Mouse (Mus musculus): ENCODE results near the gene Ank. TPM values are rescaled to one million over a fixed set of nuclear protein-coding genes. Genes with fewer than 3 reads are reported as not detected.

The Ank gene
- polyA plus RNA-seq, 1 experiment: 222 TPM

- WGBS: 65% methylated on average over 19 of the region's 19 CpGs
- H3K4me1 ChIP-seq (ENCODE audit: control insufficient read depth, insufficient read depth, low read length): peaks cover 27% of the 10 kb centered on the region
- TF ChIP-seq POLR2A (IDR thresholded peaks at IDR 0.05; ENCODE audit: borderline replicate concordance, insufficient read depth, low read length) (no peak), CTCF (IDR thresholded peaks at IDR 0.05; ENCODE audit: borderline replicate concordance, insufficient read depth, low read depth, low read length) (no peak)
- no peak overlapping the region for H3K4me3 ChIP-seq (replicated peaks; ENCODE audit: insufficient read depth, low read depth, low read length)
- no peaks in the 10 kb centered on the region for H3K27me3 ChIP-seq (ENCODE audit: control insufficient read depth, insufficient read depth, low read length)
- H3K27ac ChIP-seq (ENCODE audit: insufficient read depth, low read length): no peak overlapping the region
- no peak for DNase-seq
Measured at GRCm38 (mm10) chr15:27592620-27593320, 126.3 kb downstream of the Ank start.

- TF ChIP-seq POLR2A (IDR thresholded peaks at IDR 0.05; ENCODE audit: borderline replicate concordance, insufficient read depth, low read length): no peak
- peak; percentile 33; the same call in 1 of the 2 replicates for TF ChIP-seq CTCF (IDR thresholded peaks at IDR 0.05; ENCODE audit: borderline replicate concordance, insufficient read depth, low read depth, low read length)
- Histone ChIP-seq H3K4me3 (replicated peaks; ENCODE audit: insufficient read depth, low read depth, low read length) (no peak overlapping the region), H3K27ac (ENCODE audit: insufficient read depth, low read length) (no peak overlapping the region), H3K27me3 (ENCODE audit: control insufficient read depth, insufficient read depth, low read length) (no peaks in the 10 kb centered on the region), H3K4me1 (ENCODE audit: control insufficient read depth, insufficient read depth, low read length) (peaks cover 17% of the 10 kb centered on the region)
- 62% methylated on average over 13 of the region's 13 CpGs for WGBS
- DNase-seq: peak; percentile 58 to 60
Measured at GRCm38 (mm10) chr15:27593717-27594116, 127.2 kb downstream of the Ank start.

GRCm38 (mm10) chr15:27594973-27595372 is 128.5 kb downstream of the Ank start:
- Histone ChIP-seq H3K4me1 (ENCODE audit: control insufficient read depth, insufficient read depth, low read length) (peaks cover 14% of the 10 kb centered on the region), H3K27me3 (ENCODE audit: control insufficient read depth, insufficient read depth, low read length) (no peaks in the 10 kb centered on the region), H3K4me3 (replicated peaks; ENCODE audit: insufficient read depth, low read depth, low read length) (no peak overlapping the region), H3K27ac (ENCODE audit: insufficient read depth, low read length) (peak overlapping the region; percentile 92; the same call in 1 of the 2 replicates)
- WGBS: 61% methylated on average over 4 of the region's 4 CpGs
- no peak for TF ChIP-seq CTCF (IDR thresholded peaks at IDR 0.05; ENCODE audit: borderline replicate concordance, insufficient read depth, low read depth, low read length)
- no peak for TF ChIP-seq POLR2A (IDR thresholded peaks at IDR 0.05; ENCODE audit: borderline replicate concordance, insufficient read depth, low read length)
- DNase-seq: no peak

GRCm38 (mm10) chr15:27595560-27595959 is 129.1 kb downstream of the Ank start:
- no peak for TF ChIP-seq CTCF (IDR thresholded peaks at IDR 0.05; ENCODE audit: borderline replicate concordance, insufficient read depth, low read depth, low read length)
- no peak for TF ChIP-seq POLR2A (IDR thresholded peaks at IDR 0.05; ENCODE audit: borderline replicate concordance, insufficient read depth, low read length)
- WGBS: 8% methylated on average over 8 of the region's 8 CpGs
- DNase-seq: peak; percentile 52 to 64
- Histone ChIP-seq H3K4me3 (replicated peaks; ENCODE audit: insufficient read depth, low read depth, low read length) (no peak overlapping the region), H3K27ac (ENCODE audit: insufficient read depth, low read length) (peak overlapping the region; percentile 92), H3K4me1 (ENCODE audit: control insufficient read depth, insufficient read depth, low read length) (peaks cover 14% of the 10 kb centered on the region), H3K27me3 (ENCODE audit: control insufficient read depth, insufficient read depth, low read length) (no peaks in the 10 kb centered on the region)

- Histone ChIP-seq H3K4me1 (ENCODE audit: control insufficient read depth, insufficient read depth, low read length) (peaks cover 14% of the 10 kb centered on the region), H3K27me3 (ENCODE audit: control insufficient read depth, insufficient read depth, low read length) (no peaks in the 10 kb centered on the region), H3K27ac (ENCODE audit: insufficient read depth, low read length) (peak overlapping the region; percentile 33), H3K4me3 (replicated peaks; ENCODE audit: insufficient read depth, low read depth, low read length) (no peak overlapping the region)
- 33% methylated on average over 3 of the region's 3 CpGs for WGBS
- TF ChIP-seq CTCF (IDR thresholded peaks at IDR 0.05; ENCODE audit: borderline replicate concordance, insufficient read depth, low read depth, low read length): peak; percentile 14; the same call in 1 of the 2 replicates
- no peak for TF ChIP-seq POLR2A (IDR thresholded peaks at IDR 0.05; ENCODE audit: borderline replicate concordance, insufficient read depth, low read length)
- peak in 1 of 2 experiments; percentile 37 for DNase-seq
Measured at GRCm38 (mm10) chr15:27596463-27597140, 130.1 kb downstream of the Ank start.

- peaks cover 14% of the 10 kb centered on the region for H3K4me1 ChIP-seq (ENCODE audit: control insufficient read depth, insufficient read depth, low read length)
- no peak overlapping the region for H3K27ac ChIP-seq (ENCODE audit: insufficient read depth, low read length)
- no peaks in the 10 kb centered on the region for H3K27me3 ChIP-seq (ENCODE audit: control insufficient read depth, insufficient read depth, low read length)
- H3K4me3 ChIP-seq (replicated peaks; ENCODE audit: insufficient read depth, low read depth, low read length): no peak overlapping the region
- DNase-seq: peak in 1 of 2 experiments; percentile 7
- TF ChIP-seq CTCF (IDR thresholded peaks at IDR 0.05; ENCODE audit: borderline replicate concordance, insufficient read depth, low read depth, low read length) (no peak), POLR2A (IDR thresholded peaks at IDR 0.05; ENCODE audit: borderline replicate concordance, insufficient read depth, low read length) (no peak)
- 90% methylated on average over 4 of the region's 4 CpGs for WGBS
Measured at GRCm38 (mm10) chr15:27597516-27597915, 131.0 kb downstream of the Ank start.

- Histone ChIP-seq H3K27ac (ENCODE audit: insufficient read depth, low read length) (no peak overlapping the region), H3K4me3 (replicated peaks; ENCODE audit: insufficient read depth, low read depth, low read length) (no peak overlapping the region), H3K27me3 (ENCODE audit: control insufficient read depth, insufficient read depth, low read length) (no peaks in the 10 kb centered on the region), H3K4me1 (ENCODE audit: control insufficient read depth, insufficient read depth, low read length) (peaks cover 14% of the 10 kb centered on the region)
- WGBS: 91% methylated on average over 13 of the region's 13 CpGs
- TF ChIP-seq POLR2A (IDR thresholded peaks at IDR 0.05; ENCODE audit: borderline replicate concordance, insufficient read depth, low read length) (no peak), CTCF (IDR thresholded peaks at IDR 0.05; ENCODE audit: borderline replicate concordance, insufficient read depth, low read depth, low read length) (no peak)
- no peak for DNase-seq
Measured at GRCm38 (mm10) chr15:27598786-27599385, 132.4 kb downstream of the Ank start.
